Mouse (Mus musculus) hindbrain, postnatal 0 days (tissue): ENCODE data around the gene Cmip. TPM values are rescaled to one million over a fixed set of nuclear protein-coding genes. Genes with fewer than 3 reads are reported as not detected.

Experiments used
- ATAC-seq: fragments of 200-750 bp; cut with Nextera tagmentation; 2 replicates; pipeline ENCODE4 v1.8.0; 2017; ENCODE audit warnings: mild to moderate bottlenecking, moderate TSS enrichment, moderate library complexity
- DNase-seq: peaks from one replicate; pipeline ENCODE4 v3.0.0-alpha.2; 2015; ENCODE audit warnings: low spot score
- H3K27ac ChIP-seq: fragments of 300-500 bp; sonication (generic); 2 replicates; pipeline ENCODE4 v1.5.1; 2014; ENCODE audit warnings: mild to moderate bottlenecking
- H3K27me3 ChIP-seq: fragments of 300-500 bp; sonication (generic); 2 replicates; pipeline ENCODE4 v1.6.1; 2014; ENCODE audit warnings: low read length, mixed read lengths; ENCODE audit not compliant: insufficient read depth
- H3K36me3 ChIP-seq: fragments of 300-500 bp; sonication (generic); 2 replicates; pipeline ENCODE4 v1.6.1; 2014; ENCODE audit warnings: low read length, mixed read lengths; ENCODE audit not compliant: insufficient read depth
- H3K4me1 ChIP-seq: fragments of 300-500 bp; sonication (generic); 2 replicates; pipeline ENCODE4 v1.6.1; 2014; ENCODE audit warnings: antibody characterized with exemption, low read length, mixed read lengths; ENCODE audit not compliant: insufficient read depth
- H3K4me2 ChIP-seq: fragments of 300-500 bp; sonication (generic); 2 replicates; pipeline ENCODE4 v1.6.1; 2014; ENCODE audit warnings: low read depth, mild to moderate bottlenecking, low read length, moderate library complexity, mixed read lengths
- H3K4me3 ChIP-seq: fragments of 300-500 bp; sonication (generic); 2 replicates; pipeline ENCODE4 v1.5.1; 2014; ENCODE audit warnings: low read length
- H3K9ac ChIP-seq: fragments of 300-500 bp; sonication (generic); replicated peaks from 2 replicates; pipeline ENCODE4 v1.6.1; 2014; ENCODE audit warnings: mild to moderate bottlenecking, low read length, moderate library complexity, mixed read lengths
- H3K9me3 ChIP-seq: fragments of 300-500 bp; sonication (generic); 2 replicates; pipeline ENCODE4 v1.6.1; 2016; ENCODE audit warnings: low read length, mixed read lengths
- CTCF ChIP-seq: IDR thresholded peaks from 2 replicates; pipeline ENCODE4 v1.5.1; 2016; ENCODE audit warnings: antibody characterized with exemption, control low read depth, low read depth
- WGBS: fragments of 180-500 bp; shearing (Covaris S2); extraction: QIAGEN DNeasy Blood & Tissue Kit; methylation state at CpG from one replicate; pipeline ENCODE4 v1.1.7; 2014; 5-methylcytosine and 5-hydroxymethylcytosine counted together
- polyA plus RNA-seq: library from polyadenylated mRNA; unstranded; fragments of >200 nt; fragmentation: Nextera tagmentation; extraction: Ambion mirVana; gene quantifications from 2 replicates; pipeline ENCODE4 v1.2.1, GENCODE M21; 2015
- total RNA-seq: library from RNA; depleted of rRNA; stranded (reverse); fragments of >200 nt; gene quantifications from 2 replicates; pipeline ENCODE4 v1.2.3, GENCODE M21; 2014

Gene Cmip
- total and polyA plus RNA-seq, 2 experiments from 2014 or later = 163 to 230 TPM

DNA sequence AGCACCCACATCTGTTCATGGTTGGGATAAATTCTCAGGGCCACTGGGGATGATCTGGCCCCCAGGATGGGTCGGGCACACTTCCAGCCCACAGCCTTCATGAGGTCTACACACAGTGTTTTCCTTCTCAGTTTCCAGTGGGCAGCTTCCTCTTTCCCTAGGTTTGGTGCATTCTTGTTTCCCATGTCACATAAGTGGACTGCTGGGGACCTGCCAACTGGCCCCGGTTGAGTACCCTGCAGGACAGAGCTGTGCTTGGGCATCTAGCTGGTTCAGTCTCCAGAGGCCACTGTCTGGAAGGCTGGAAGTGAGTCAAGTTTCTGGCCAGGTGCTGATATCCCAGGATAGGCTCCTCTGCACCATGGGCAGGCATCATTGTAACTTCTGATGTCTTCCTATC is 29.5 kb upstream of the Cmip start:
- H3K36me3 ChIP-seq = no peaks in the 10 kb centered on the region
- TF ChIP-seq CTCF = no peak
- no peak overlapping the region for H3K9ac ChIP-seq
- no peaks in the 10 kb centered on the region for H3K4me1 ChIP-seq
- no peaks in the 10 kb centered on the region for H3K27me3 ChIP-seq
- H3K4me3 ChIP-seq = no peak overlapping the region
- H3K4me2 ChIP-seq = no peak overlapping the region
- DNase-seq (no peak), ATAC-seq (no peak)
- 81% methylated on average over 2 of the region's 2 CpGs for WGBS
- no peak overlapping the region for H3K27ac ChIP-seq
- H3K9me3 ChIP-seq = no peaks in the 10 kb centered on the region

DNA sequence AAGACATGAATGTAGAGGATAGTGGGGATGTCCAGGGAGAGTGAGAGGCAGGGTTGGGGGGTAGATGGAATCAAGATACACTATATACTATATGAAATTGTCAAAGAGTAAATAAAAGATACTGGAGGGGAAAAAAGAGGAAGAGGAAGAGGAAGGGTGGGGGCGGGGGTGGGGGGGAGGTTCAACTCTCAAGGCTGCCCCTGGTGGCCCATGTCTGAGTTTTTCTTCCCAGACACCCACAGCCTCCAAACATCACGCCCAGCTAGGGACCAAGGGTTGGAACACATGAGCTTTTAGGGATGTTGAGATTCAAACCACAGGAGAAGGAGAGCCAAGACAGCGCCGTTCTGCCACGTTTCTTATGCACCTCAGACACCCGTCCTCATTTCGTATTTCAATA is 23.7 kb upstream of the Cmip start:
- 90% methylated on average over 6 of the region's 7 CpGs for WGBS
- no peak for DNase-seq
- Histone ChIP-seq H3K27ac (no peak overlapping the region), H3K4me2 (no peak overlapping the region), H3K4me3 (no peak overlapping the region), H3K9ac (no peak overlapping the region), H3K9me3 (no peaks in the 10 kb centered on the region), H3K36me3 (no peaks in the 10 kb centered on the region), H3K4me1 (no peaks in the 10 kb centered on the region), H3K27me3 (no peaks in the 10 kb centered on the region)
- TF ChIP-seq CTCF = no peak
- no peak for ATAC-seq

DNA sequence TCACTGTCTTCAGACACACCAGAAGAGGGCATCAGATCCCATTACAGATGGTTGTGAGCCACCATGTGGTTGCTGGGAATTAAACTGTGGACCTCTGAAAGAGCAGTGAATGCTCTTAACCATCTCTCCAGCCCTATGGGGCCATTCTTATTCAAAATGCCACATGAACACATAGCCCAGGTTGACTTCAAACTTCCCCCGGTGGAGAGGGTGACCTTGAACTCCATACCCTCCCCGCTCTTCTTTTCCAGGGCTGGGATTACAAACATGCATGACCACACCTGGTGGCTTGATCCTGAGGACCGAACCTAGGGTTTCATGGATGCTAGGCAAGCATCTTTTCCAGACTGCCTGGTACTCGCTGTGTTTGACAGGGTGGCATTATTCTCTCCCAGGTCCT is 20.3 kb upstream of the Cmip start:
- Histone ChIP-seq H3K27me3 (no peaks in the 10 kb centered on the region), H3K4me2 (no peak overlapping the region), H3K4me1 (no peaks in the 10 kb centered on the region), H3K27ac (no peak overlapping the region), H3K9me3 (no peaks in the 10 kb centered on the region), H3K36me3 (no peaks in the 10 kb centered on the region), H3K4me3 (no peak overlapping the region), H3K9ac (no peak overlapping the region)
- no peak for DNase-seq
- 95% methylated on average over 4 of the region's 4 CpGs for WGBS
- TF ChIP-seq CTCF = no peak
- no peak for ATAC-seq

DNA sequence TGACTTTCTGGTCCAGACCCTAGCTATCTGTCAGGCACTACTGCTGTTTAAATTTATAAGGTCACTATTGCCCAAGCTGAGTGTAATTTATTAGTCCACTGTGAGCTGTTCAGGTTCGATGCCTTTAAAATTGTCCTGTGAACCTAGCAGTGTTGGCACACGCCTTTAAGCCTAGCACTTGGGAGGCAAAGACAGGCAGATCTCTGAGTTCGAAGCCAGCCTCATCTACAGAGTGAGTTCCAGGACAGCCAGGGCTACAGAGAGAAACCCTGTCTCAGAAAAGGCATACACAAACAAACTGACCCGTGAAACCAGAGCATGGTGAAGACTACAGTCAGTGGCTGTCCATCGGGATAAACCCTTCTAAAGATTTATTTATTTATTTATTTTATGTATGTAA is 16.5 kb upstream of the Cmip start:
- Histone ChIP-seq H3K9me3 (no peaks in the 10 kb centered on the region), H3K9ac (no peak overlapping the region), H3K27ac (no peak overlapping the region), H3K4me2 (no peak overlapping the region), H3K36me3 (no peaks in the 10 kb centered on the region), H3K27me3 (no peaks in the 10 kb centered on the region), H3K4me3 (no peak overlapping the region), H3K4me1 (no peaks in the 10 kb centered on the region)
- DNase-seq (no peak), ATAC-seq (no peak)
- 88% methylated on average over 5 of the region's 5 CpGs for WGBS
- no peak for TF ChIP-seq CTCF

DNA sequence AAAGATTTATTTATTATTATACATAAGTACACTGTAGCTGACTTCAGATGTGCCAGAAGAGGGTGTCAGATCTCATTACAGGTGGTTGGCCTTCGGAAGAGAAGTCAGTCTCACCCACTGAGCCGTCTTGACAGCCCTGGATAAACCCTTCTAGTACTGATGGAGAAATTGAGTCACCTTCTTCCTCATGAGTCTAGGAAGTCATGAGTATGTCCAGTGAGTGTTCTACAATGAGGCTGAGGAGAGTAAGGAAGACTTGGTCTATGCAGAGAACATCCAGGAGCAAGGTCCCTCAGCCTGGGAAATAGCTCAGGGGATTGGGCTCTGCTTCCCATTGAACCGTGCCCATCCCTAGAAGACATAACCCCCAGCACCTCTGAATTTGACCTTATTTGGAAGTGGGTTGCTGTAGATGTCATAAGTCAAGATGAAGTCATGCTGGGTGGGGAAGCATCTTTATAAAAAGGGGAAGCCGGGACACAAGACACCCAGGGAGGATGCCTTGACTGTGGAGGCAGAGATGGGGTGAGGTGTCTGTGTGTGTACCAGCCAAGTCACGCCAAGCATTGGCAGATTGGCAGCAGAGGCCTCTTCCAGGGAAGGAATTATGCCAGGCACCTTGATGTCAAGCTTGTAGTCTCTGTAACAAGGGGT is 15.9 kb upstream of the Cmip start:
- Histone ChIP-seq H3K4me2 (no peak overlapping the region), H3K4me1 (no peaks in the 10 kb centered on the region), H3K9me3 (no peaks in the 10 kb centered on the region), H3K27me3 (no peaks in the 10 kb centered on the region), H3K4me3 (no peak overlapping the region), H3K36me3 (no peaks in the 10 kb centered on the region), H3K27ac (no peak overlapping the region), H3K9ac (no peak overlapping the region)
- TF ChIP-seq CTCF = no peak
- 85% methylated on average over 5 of the region's 5 CpGs for WGBS
- no peak for DNase-seq
- no peak for ATAC-seq

DNA sequence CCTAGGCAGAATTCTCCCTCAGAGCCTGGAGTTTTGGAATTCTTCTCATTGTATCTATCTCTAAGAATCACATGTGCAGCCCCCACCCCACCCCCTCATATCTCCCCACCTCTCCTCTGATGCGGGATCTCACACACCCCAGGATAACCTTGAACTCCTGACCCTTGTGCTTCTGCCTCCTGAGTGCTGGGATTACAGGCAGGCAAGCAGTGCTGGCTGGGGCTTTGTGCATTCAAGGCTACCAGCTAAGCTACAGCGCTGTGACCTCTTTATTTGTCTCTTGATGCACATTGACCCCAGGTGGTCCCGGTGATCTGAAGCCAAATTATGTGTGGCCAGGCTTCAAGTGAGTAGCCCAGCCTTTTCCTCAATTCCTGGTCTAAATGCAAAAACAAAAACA is 15.0 kb upstream of the Cmip start:
- Histone ChIP-seq H3K4me3 (no peak overlapping the region), H3K9me3 (no peaks in the 10 kb centered on the region), H3K27ac (no peak overlapping the region), H3K9ac (no peak overlapping the region), H3K36me3 (no peaks in the 10 kb centered on the region), H3K4me1 (no peaks in the 10 kb centered on the region), H3K4me2 (no peak overlapping the region), H3K27me3 (no peaks in the 10 kb centered on the region)
- ATAC-seq (no peak), DNase-seq (no peak)
- WGBS = 32% methylated on average over 3 of the region's 3 CpGs
- no peak for TF ChIP-seq CTCF

DNA sequence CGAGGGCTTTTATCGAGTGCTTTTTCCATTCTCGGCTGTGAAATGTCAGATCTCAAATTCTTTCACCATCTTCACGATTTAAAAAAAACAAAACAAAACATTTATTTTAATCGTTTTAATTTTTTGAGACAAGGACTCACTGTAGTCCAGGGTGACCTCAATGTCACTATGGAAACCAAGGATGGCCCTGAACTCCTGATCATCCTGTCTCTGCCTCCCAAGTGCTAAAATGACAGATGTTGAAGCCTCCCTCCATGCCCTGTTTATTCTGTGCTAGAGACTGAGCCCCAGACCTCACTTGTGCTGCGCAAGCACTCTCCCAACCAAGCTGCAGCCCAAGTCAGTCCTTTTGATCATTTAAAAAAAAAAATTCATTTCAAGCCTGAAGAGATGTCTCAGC is 14.6 kb upstream of the Cmip start:
- Histone ChIP-seq H3K9ac (no peak overlapping the region), H3K4me1 (no peaks in the 10 kb centered on the region), H3K36me3 (no peaks in the 10 kb centered on the region), H3K27me3 (no peaks in the 10 kb centered on the region), H3K4me2 (no peak overlapping the region), H3K4me3 (no peak overlapping the region), H3K27ac (no peak overlapping the region), H3K9me3 (no peaks in the 10 kb centered on the region)
- WGBS = 74% methylated on average over 6 of the region's 6 CpGs
- TF ChIP-seq CTCF = no peak
- ATAC-seq = no peak
- no peak for DNase-seq
